Mouse (Mus musculus): Measurements from ENCODE around the gene Notch1. TPM values are rescaled to one million over a fixed set of nuclear protein-coding genes. Genes with fewer than 3 reads are reported as not detected.

Notch1 gene
- polyA plus RNA-seq, 1 experiment from 2014 or later = 13.3 TPM

DNA sequence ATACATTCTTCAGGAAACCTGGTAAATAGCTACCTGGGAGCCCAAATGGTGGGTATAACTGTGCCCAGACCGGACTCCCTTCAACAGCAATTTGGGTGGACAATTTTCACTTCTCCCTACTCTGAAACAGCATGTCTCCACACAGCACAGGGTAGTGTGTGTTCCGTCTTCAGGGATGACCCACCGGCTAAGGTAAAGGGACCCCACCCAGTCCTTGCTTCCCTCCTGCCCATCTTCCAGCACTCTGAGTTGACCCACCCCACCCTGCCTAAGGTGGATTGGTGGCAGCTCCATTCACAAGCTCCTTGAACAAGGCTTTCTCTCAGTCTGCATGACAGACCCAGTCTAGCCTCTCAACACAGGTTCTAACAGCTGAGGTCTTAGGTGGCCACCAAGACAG lies 33.6 kb downstream of the Notch1 start:
- 93% methylated on average over 3 of the region's 3 CpGs for WGBS
- no peak overlapping the region for H3K4me3 ChIP-seq (ENCODE audit: low read length)
- no peak for ATAC-seq
- H3K4me2 ChIP-seq (ENCODE audit: low read length) = no peak overlapping the region
- H3K27ac ChIP-seq (ENCODE audit: low read depth, low read length) = peak overlapping the region; percentile 50; the same call in 1 of the 2 replicates
- no peaks in the 10 kb centered on the region for H3K9me3 ChIP-seq (ENCODE audit: control insufficient read depth, low read length)
- H3K4me1 ChIP-seq (ENCODE audit: control insufficient read depth, insufficient read depth, low read depth, low read length) = peaks cover 59% of the 10 kb centered on the region
- peak overlapping the region; percentile 28; the same call in 1 of the 2 replicates for H3K9ac ChIP-seq (ENCODE audit: low read depth, low read length)
- H3K36me3 ChIP-seq (ENCODE audit: control insufficient read depth, insufficient read depth, low read length) = 0 out of 2 replicates have a peak, but pooled peaks cover 2% of the 10 kb centered on the region
- H3K27me3 ChIP-seq (replicated peaks; ENCODE audit: control insufficient read depth, insufficient read depth, low read length) = no peaks in the 10 kb centered on the region

DNA sequence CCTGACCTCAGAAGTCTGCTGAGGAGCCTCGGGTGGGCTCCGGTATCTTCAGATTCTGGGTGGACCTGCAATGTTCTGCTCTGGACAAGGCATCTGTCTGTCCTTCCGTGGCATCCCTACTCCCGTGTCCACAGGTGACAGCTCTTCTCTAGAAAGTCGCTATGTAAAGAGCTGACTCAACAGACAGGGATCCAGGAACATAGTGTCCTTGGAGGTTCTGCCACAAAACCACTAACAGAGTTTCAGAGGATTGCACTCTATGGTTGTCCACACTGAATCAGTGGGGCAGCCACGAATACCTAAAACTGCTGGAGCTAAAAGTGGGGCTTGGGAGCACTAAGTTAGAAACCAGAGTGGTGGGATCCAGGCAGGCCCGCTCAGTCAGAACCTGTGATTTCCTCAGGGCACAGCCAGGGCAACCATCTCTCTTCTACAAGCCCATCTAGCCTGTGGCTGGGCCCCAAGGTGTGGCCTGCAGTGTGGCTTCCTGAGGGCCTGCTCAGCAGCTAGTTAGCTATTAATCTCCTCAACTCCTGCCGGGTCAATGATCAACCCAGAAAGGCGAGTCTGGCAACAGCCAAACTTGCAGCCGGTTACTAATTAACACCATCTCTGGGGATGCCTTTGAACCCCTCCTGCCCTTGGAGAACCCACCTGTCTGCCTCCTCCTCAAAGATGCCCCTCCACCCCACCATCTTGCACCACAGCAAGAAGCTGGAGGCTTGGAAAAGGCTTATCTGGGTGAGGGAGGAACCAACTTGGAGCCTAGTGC lies 34.6 kb downstream of the Notch1 start:
- Histone ChIP-seq H3K9me3 (ENCODE audit: control insufficient read depth, low read length) (no peaks in the 10 kb centered on the region), H3K4me2 (ENCODE audit: low read length) (no peak overlapping the region), H3K4me1 (ENCODE audit: control insufficient read depth, insufficient read depth, low read depth, low read length) (peaks cover 50% of the 10 kb centered on the region), H3K36me3 (ENCODE audit: control insufficient read depth, insufficient read depth, low read length) (0 out of 2 replicates have a peak, but pooled peaks cover 3% of the 10 kb centered on the region), H3K27ac (ENCODE audit: low read depth, low read length) (peak overlapping the region; percentile 46; the same call in 1 of the 2 replicates), H3K4me3 (ENCODE audit: low read length) (no peak overlapping the region), H3K27me3 (replicated peaks; ENCODE audit: control insufficient read depth, insufficient read depth, low read length) (no peaks in the 10 kb centered on the region), H3K9ac (ENCODE audit: low read depth, low read length) (no peak overlapping the region)
- no peak for ATAC-seq
- 72% methylated on average over 10 of the region's 10 CpGs for WGBS

DNA sequence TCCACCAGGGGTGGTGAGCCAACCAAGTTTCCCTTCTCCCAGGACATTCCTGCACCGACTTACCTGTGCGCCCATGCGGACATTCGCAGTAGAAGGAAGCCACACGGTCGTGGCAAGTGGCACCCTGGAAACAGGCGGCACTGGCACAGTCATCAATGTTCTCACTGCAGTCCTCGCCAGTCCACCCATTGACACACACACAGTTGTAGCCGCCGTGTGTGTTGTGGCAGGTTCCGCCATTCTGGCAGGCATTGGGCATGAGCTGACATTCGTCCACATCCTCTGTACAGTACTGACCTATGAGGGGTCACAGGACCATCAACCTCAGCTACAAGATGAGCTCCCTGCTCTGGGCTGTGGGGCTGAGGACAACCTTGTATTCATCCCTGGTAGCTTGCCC lies 35.6 kb downstream of the Notch1 start:
- ATAC-seq = no peak
- Histone ChIP-seq H3K27me3 (replicated peaks; ENCODE audit: control insufficient read depth, insufficient read depth, low read length) (no peaks in the 10 kb centered on the region), H3K4me1 (ENCODE audit: control insufficient read depth, insufficient read depth, low read depth, low read length) (peaks cover 40% of the 10 kb centered on the region), H3K36me3 (ENCODE audit: control insufficient read depth, insufficient read depth, low read length) (0 out of 2 replicates have a peak, but pooled peaks cover 3% of the 10 kb centered on the region), H3K9me3 (ENCODE audit: control insufficient read depth, low read length) (no peaks in the 10 kb centered on the region), H3K4me3 (ENCODE audit: low read length) (no peak overlapping the region), H3K9ac (ENCODE audit: low read depth, low read length) (no peak overlapping the region), H3K27ac (ENCODE audit: low read depth, low read length) (no peak overlapping the region), H3K4me2 (ENCODE audit: low read length) (no peak overlapping the region)
- WGBS = 90% methylated on average over 12 of the region's 12 CpGs

DNA sequence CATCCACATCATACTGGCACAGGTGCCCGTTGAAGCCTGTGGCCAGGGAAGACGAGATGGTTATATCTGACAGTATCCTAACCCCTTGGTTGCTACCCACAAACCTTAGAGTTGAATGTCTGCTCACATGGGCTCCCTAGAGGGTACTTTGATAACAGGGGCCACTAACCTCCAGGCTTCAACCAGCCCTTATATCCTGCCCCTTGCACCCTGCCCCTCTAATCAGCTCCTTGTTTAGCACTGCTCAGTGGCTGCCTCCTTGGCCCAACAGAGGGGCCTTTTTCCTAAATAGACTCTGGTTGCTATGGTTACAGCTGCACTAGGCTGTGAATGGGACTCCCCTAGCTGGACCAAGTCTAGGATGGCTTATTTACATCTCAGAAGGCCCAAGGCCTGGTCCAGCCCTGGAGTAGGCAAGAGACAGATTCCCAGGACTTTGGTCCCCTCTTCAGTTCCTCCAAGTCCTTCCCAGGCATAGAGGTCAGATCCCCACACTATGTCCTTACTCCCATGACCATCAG lies 37.7 kb downstream of the Notch1 start:
- 0 out of 2 replicates have a peak, but pooled peaks cover 3% of the 10 kb centered on the region for H3K36me3 ChIP-seq (ENCODE audit: control insufficient read depth, insufficient read depth, low read length)
- WGBS = 68% methylated on average over 2 of the region's 2 CpGs
- peak; percentile 72; the same call in 1 of the 2 replicates for ATAC-seq

DNA sequence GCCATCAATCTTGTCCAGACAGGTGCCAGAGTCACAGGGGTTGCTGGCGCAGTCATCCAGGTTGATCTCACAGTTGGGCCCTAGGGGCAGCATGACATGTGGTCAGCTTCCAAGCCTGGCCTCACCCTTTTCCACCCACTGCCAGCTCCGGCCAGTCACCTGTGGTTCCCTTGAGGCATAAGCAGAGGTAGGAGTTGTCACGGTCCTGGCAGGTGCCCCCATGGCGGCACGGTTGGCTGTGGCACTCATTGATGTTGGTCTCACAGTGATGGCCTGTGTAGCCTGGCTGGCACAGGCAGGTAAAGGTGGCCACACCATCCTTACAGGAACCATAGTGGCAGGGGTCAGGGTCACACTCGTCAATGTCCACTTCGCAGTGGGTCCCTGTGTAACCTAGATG lies 38.6 kb downstream of the Notch1 start:
- H3K36me3 ChIP-seq (ENCODE audit: control insufficient read depth, insufficient read depth, low read length) = 0 out of 2 replicates have a peak, but pooled peaks cover 3% of the 10 kb centered on the region
- no peak for ATAC-seq
- H3K27ac ChIP-seq (ENCODE audit: low read depth, low read length) = no peak overlapping the region
- no peaks in the 10 kb centered on the region for H3K27me3 ChIP-seq (replicated peaks; ENCODE audit: control insufficient read depth, insufficient read depth, low read length)
- peaks cover 18% of the 10 kb centered on the region for H3K4me1 ChIP-seq (ENCODE audit: control insufficient read depth, insufficient read depth, low read depth, low read length)
- no peak overlapping the region for H3K9ac ChIP-seq (ENCODE audit: low read depth, low read length)
- no peak overlapping the region for H3K4me3 ChIP-seq (ENCODE audit: low read length)
- no peak overlapping the region for H3K4me2 ChIP-seq (ENCODE audit: low read length)
- 97% methylated on average over 7 of the region's 7 CpGs for WGBS
- no peaks in the 10 kb centered on the region for H3K9me3 ChIP-seq (ENCODE audit: control insufficient read depth, low read length)

More for the DNA sequence above, 37.7 kb downstream of the Notch1 start:
- Histone ChIP-seq H3K27ac (ENCODE audit: low read depth, low read length) (peak overlapping the region; percentile 26), H3K4me2 (ENCODE audit: low read length) (no peak overlapping the region), H3K9me3 (ENCODE audit: control insufficient read depth, low read length) (no peaks in the 10 kb centered on the region), H3K9ac (ENCODE audit: low read depth, low read length) (no peak overlapping the region), H3K4me3 (ENCODE audit: low read length) (no peak overlapping the region), H3K27me3 (replicated peaks; ENCODE audit: control insufficient read depth, insufficient read depth, low read length) (no peaks in the 10 kb centered on the region), H3K4me1 (ENCODE audit: control insufficient read depth, insufficient read depth, low read depth, low read length) (peaks cover 26% of the 10 kb centered on the region)

DNA sequence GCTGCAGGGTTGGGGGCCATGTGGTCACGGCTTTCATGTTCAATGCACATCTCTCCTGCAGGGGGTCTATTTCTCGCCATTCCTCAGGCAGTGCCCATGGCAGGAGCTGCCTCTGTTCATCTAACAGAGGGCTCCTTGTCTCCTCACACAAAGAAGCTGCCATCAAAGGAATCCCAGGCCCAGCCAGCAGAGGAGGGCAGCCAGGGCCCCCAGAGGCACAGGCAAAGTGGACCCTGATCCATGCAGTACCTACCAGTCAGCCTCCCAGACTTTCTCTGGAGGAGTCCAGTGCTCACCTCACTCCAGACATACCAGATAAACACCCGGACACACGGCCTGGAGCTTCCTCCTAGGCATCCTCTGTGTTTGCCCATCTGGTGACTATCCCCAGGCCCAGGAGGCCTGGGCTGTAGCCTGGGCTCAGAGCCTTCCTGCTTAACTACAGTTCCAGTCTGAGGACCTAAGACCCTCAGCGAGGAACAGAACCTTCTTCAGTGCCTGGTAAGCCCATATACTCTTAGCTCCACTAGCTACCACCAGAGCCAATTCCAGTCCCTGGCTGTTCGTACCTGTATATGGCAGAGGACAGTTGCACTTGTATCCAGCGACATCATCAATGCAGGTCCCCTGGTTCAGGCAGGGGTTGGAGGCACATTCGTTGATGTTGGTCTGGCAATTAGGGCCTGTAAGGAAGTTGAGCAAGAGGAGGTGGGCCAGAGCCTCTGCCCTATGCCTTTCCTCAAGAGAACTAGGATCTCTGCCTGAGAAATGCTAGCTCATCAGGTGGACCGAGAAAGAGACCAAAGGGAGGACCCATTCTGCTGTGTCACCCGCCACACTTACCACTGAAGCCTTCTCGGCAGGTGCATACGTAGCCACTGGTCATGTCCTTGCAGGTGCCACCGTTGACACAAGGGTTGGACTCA lies 40.7 kb downstream of the Notch1 start:
- no peaks in the 10 kb centered on the region for H3K9me3 ChIP-seq (ENCODE audit: control insufficient read depth, low read length)
- WGBS = 56% methylated on average over 13 of the region's 13 CpGs
- peak; percentile 77 for ATAC-seq
- peak overlapping the region; percentile 80 for H3K27ac ChIP-seq (ENCODE audit: low read depth, low read length)
- H3K27me3 ChIP-seq (replicated peaks; ENCODE audit: control insufficient read depth, insufficient read depth, low read length) = no peaks in the 10 kb centered on the region
- H3K36me3 ChIP-seq (ENCODE audit: control insufficient read depth, insufficient read depth, low read length) = 0 out of 2 replicates have a peak, but pooled peaks cover 3% of the 10 kb centered on the region
- peaks cover 18% of the 10 kb centered on the region for H3K4me1 ChIP-seq (ENCODE audit: control insufficient read depth, insufficient read depth, low read depth, low read length)
- no peak overlapping the region for H3K4me3 ChIP-seq (ENCODE audit: low read length)
- H3K4me2 ChIP-seq (ENCODE audit: low read length) = no peak overlapping the region
- H3K9ac ChIP-seq (ENCODE audit: low read depth, low read length) = peak overlapping the region; percentile 13; the same call in 1 of the 2 replicates

DNA sequence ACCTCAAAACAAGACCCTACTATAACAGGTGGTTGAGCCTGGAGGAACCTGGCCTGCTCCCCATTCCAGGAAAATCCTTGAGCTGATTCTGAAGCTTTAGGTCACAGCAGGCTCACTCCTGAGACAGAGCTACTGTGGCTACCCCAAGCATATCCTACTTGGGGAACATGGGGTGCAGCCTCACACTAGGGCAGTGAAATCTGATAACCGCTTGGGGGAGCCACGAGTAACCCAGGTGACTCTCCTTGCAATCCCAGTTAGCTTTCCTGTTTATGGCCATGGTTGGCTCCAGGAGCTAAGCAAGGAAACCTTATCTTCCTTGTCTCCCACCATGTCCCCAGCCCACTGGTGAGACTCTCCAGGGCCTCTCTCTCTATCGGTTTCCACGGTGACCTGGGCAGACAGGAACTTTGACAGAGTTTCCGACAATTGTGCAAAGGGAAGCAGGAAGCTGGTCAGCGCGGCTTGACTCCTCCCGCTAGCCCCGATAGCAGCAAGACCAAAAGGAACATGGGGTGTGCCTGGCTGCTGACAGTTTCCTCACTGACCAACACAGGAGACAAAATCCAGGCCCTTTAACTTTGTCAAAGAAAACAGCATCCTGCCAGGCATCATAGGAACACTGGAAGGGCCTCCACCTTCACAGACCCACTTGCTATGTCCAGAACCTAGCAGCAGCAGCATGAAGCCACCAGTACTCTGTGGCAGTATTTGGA lies 41.5 kb downstream of the Notch1 start:
- H3K4me1 ChIP-seq (ENCODE audit: control insufficient read depth, insufficient read depth, low read depth, low read length) = peaks cover 18% of the 10 kb centered on the region
- H3K4me2 ChIP-seq (ENCODE audit: low read length) = no peak overlapping the region
- H3K9me3 ChIP-seq (ENCODE audit: control insufficient read depth, low read length) = no peaks in the 10 kb centered on the region
- H3K27ac ChIP-seq (ENCODE audit: low read depth, low read length) = peak overlapping the region; percentile 47; the same call in 1 of the 2 replicates
- H3K36me3 ChIP-seq (ENCODE audit: control insufficient read depth, insufficient read depth, low read length) = 0 out of 2 replicates have a peak, but pooled peaks cover 3% of the 10 kb centered on the region
- no peak overlapping the region for H3K4me3 ChIP-seq (ENCODE audit: low read length)
- H3K27me3 ChIP-seq (replicated peaks; ENCODE audit: control insufficient read depth, insufficient read depth, low read length) = no peaks in the 10 kb centered on the region
- ATAC-seq = no peak
- H3K9ac ChIP-seq (ENCODE audit: low read depth, low read length) = peak overlapping the region; percentile 13; the same call in 1 of the 2 replicates
- 35% methylated on average over 9 of the region's 9 CpGs for WGBS

DNA sequence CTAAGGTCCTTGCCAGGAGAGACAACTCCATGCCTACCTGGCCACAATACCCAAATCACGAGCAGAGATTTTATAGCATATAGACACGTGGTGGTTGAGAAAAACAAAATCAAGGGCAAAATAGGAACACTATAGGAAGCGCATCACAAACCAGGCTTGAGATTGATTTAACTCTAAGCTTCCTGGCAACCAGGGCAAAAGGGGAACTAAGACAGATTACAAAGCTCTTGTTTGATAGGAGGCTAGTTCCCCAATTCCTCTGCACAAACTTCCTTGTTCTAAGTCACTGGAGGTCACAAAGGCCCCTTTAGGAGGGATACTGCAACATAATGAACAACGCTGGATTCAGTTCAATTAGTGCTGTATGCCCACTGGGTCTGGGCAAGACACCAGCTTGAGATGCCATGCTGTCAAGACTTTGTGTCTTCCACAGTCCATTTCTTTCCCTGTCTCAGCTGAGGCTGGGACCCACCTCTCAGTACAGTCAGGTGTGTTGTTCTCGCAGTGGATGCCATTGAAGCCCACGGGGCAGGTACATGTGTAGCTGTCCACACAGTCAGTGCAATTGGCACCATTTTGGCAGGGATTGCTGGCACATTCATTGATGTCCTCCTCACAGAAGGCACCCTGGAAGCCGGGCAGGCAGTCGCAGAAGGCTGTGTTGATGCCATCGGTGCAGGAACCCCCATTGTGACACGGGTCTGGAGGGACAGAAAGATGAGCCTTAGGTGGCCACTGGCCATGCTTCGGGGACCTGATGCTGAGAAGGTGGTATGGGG lies 44.0 kb downstream of the Notch1 start:
- H3K36me3 ChIP-seq (ENCODE audit: control insufficient read depth, insufficient read depth, low read length) = no peaks in the 10 kb centered on the region
- H3K9ac ChIP-seq (ENCODE audit: low read depth, low read length) = no peak overlapping the region
- peak overlapping the region; percentile 48; the same call in 1 of the 2 replicates for H3K27ac ChIP-seq (ENCODE audit: low read depth, low read length)
- no peak overlapping the region for H3K4me3 ChIP-seq (ENCODE audit: low read length)
- WGBS = 73% methylated on average over 11 of the region's 11 CpGs
- peaks cover 7% of the 10 kb centered on the region for H3K4me1 ChIP-seq (ENCODE audit: control insufficient read depth, insufficient read depth, low read depth, low read length)
- no peaks in the 10 kb centered on the region for H3K27me3 ChIP-seq (replicated peaks; ENCODE audit: control insufficient read depth, insufficient read depth, low read length)
- no peak for ATAC-seq
- H3K9me3 ChIP-seq (ENCODE audit: control insufficient read depth, low read length) = no peaks in the 10 kb centered on the region
- H3K4me2 ChIP-seq (ENCODE audit: low read length) = no peak overlapping the region

All from hindbrain, embryonic 16.5 days (tissue).